Mouse (Mus musculus) frontal cortex, postnatal 25 days (tissue): ENCODE results near the gene Rps21.
"Not testable (repeated sequence)": the region's sequence is repeated elsewhere in the genome, so short reads cannot be mapped to it uniquely, and the experiment has no call there.

Experiments
- DNase-seq, 2 experiments: peaks; one replicate each; pipeline ENCODE4 v3.0.0; 2022; ENCODE audit warnings: low spot score in 2 of 2

Gene Rps21

GRCm38 (mm10) chr2:180258951-180259484 lies 1.8 kb downstream of the Rps21 start:
- DNase-seq = not testable (repeated sequence)

GRCm38 (mm10) chr2:180259826-180260609 lies 2.8 kb downstream of the Rps21 start:
- not testable (repeated sequence) for DNase-seq

GRCm38 (mm10) chr2:180260610-180261480 lies 3.7 kb downstream of the Rps21 start:
- DNase-seq = no peak

GRCm38 (mm10) chr2:180261901-180262300 lies 4.7 kb downstream of the Rps21 start:
- no peak for DNase-seq

- no peak for DNase-seq
These were observed 5.3 kb downstream of the Rps21 start for GRCm38 (mm10) chr2:180262441-180262840.

GRCm38 (mm10) chr2:180262891-180263290 lies 5.7 kb downstream of the Rps21 start:
- DNase-seq = no peak

- DNase-seq = no peak
These were observed 10.8 kb downstream of the Rps21 start for GRCm38 (mm10) chr2:180267955-180268354.

- DNase-seq = no peak
These were observed 12.2 kb downstream of the Rps21 start for GRCm38 (mm10) chr2:180269329-180269728.

GRCm38 (mm10) chr2:180270537-180271255 lies 13.5 kb downstream of the Rps21 start:
- DNase-seq = no peak

- DNase-seq = no peak
These were observed 14.7 kb downstream of the Rps21 start for GRCm38 (mm10) chr2:180271804-180272395.

- DNase-seq = peak in 1 of 2 experiments; percentile 52
These were observed 15.7 kb downstream of the Rps21 start for GRCm38 (mm10) chr2:180272884-180273321.

- DNase-seq = peak; percentile 80 to 81
These were observed 16.4 kb downstream of the Rps21 start, which contains the start of gene Cables2 for GRCm38 (mm10) chr2:180273394-180274244. Gene Cables2 (minus strand): TSS chr2:180273496.

GRCm38 (mm10) chr2:180274523-180274922 lies 17.3 kb downstream of the Rps21 start:
- no peak for DNase-seq

GRCm38 (mm10) chr2:180275836-180276235 lies 18.7 kb downstream of the Rps21 start:
- peak; percentile 70 to 74 for DNase-seq

GRCm38 (mm10) chr2:180276385-180276784 lies 19.2 kb downstream of the Rps21 start:
- no peak for DNase-seq

GRCm38 (mm10) chr2:180276851-180277259 lies 19.7 kb downstream of the Rps21 start:
- no peak for DNase-seq

- no peak for DNase-seq
These were observed 20.7 kb downstream of the Rps21 start for GRCm38 (mm10) chr2:180277773-180278320.

GRCm38 (mm10) chr2:180279321-180279720 lies 22.1 kb downstream of the Rps21 start:
- DNase-seq = no peak

- no peak for DNase-seq
These were observed 31.8 kb downstream of the Rps21 start for GRCm38 (mm10) chr2:180288966-180289365.
